Mouse (Mus musculus) liver, embryonic 12.5 days (tissue): Measurements from ENCODE around the gene Tmem242. TPM values are rescaled to one million over a fixed set of nuclear protein-coding genes. Genes with fewer than 3 reads are reported as not detected.

Experiments
- ATAC-seq: fragments of 200-750 bp; cut with Nextera tagmentation; 2 replicates; pipeline ENCODE4 v1.8.0; 2017; ENCODE audit warnings: moderate number of reproducible peaks, mild to moderate bottlenecking, moderate library complexity
- H3K27ac ChIP-seq: fragments of 300-500 bp; sonication (generic); 2 replicates; pipeline ENCODE4 v1.5.1; 2016; ENCODE audit warnings: mild to moderate bottlenecking
- H3K27me3 ChIP-seq: fragments of 300-500 bp; sonication (generic); replicated peaks from 2 replicates; pipeline ENCODE4 v1.6.1; 2016; ENCODE audit warnings: mild to moderate bottlenecking, moderate library complexity
- H3K36me3 ChIP-seq: fragments of 300-500 bp; sonication (generic); 2 replicates; pipeline ENCODE4 v1.6.1; 2016; ENCODE audit warnings: mild to moderate bottlenecking, moderate library complexity
- H3K4me1 ChIP-seq: fragments of 300-500 bp; sonication (generic); 2 replicates; pipeline ENCODE4 v1.6.1; 2016
- H3K4me2 ChIP-seq: fragments of 300-500 bp; sonication (generic); 2 replicates; pipeline ENCODE4 v1.6.1; 2016; ENCODE audit warnings: mild to moderate bottlenecking, moderate library complexity
- H3K4me3 ChIP-seq: fragments of 300-500 bp; sonication (generic); 2 replicates; pipeline ENCODE4 v1.5.1; 2016; ENCODE audit warnings: mild to moderate bottlenecking, moderate library complexity
- H3K9ac ChIP-seq: fragments of 300-500 bp; sonication (generic); 2 replicates; pipeline ENCODE4 v1.6.1; 2016; ENCODE audit warnings: mild to moderate bottlenecking, moderate library complexity
- H3K9me3 ChIP-seq: fragments of 300-500 bp; sonication (generic); replicated peaks from 2 replicates; pipeline ENCODE4 v1.6.1; 2016; ENCODE audit warnings: mild to moderate bottlenecking, moderate library complexity
- WGBS: fragments of 180-500 bp; shearing (Covaris S2); methylation state at CpG from one replicate; pipeline ENCODE4 v1.1.7; 2016; ENCODE audit not compliant: insufficient replicate concordance; 5-methylcytosine and 5-hydroxymethylcytosine counted together
- polyA plus RNA-seq: library from polyadenylated mRNA; unstranded; fragments of >200 nt; fragmentation: Nextera tagmentation; extraction: Ambion mirVana; gene quantifications from 2 replicates; pipeline ENCODE4 v1.2.1, GENCODE M21; 2016

Gene Tmem242
- polyA plus RNA-seq, 1 experiment from 2014 or later = 52.6 TPM

DNA sequence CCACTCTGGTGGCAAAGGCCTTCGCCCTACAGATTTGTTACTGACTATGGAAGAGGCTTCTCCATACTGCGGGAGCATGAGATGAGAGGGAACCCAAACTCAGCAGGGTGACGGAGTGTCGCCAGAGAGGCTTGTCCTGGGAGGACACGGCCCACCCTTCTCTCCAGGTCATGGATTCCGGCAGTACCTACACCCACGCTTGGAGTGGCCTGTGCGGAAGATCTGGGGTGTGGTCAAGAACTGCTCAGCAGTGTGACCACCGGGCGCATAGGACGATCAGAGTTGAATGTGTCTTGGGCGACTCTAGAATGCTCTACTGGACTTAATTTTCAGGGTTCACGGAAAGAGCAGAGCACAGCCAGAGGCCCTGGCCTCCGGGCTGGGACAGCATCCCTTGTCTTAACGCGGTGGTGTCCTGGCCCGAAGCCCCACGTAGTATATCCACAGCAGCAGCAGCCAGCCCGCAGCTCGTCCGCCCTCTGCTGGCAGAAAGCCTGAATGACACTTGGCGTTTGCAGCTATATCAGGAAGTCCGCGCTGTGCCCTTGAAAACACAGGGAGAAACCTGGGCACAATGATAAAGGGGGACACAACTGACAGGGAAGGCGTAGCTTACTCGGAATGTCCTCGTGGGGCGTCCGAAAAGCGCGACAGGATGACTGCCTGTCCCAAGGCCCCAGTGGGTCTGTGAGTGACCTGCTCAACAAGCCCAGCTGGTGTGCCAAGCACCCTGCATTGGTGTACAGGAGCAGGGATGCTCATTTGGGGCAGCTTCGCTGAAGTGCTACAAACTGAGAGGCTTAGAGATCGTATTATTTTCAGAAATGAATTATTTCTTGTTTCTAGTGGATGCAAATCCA, 42.7 kb downstream of the Tmem242 start:
- Histone ChIP-seq H3K4me2 (peak overlapping the region; percentile 40), H3K27ac (no peak overlapping the region), H3K9ac (no peak overlapping the region)

DNA sequence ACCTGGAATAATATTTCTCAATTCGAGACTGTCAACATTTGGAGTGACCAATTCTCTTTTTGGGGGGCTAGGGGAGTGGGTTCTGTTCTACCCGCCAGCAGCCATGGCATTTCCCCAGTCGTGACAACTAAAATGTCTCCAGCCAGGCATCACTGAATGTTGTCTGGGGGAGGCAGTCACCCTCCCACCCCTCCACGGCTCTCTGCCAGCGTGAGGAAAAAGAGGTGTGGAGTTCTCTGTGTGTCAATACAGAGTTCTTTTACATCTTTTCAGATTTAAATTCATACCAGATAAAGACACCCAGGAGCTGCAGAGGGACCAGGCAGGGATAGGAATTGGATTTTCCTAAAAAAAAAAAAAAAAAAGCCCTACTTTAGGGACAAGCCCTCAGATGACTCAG, 43.8 kb downstream of the Tmem242 start:
- 61% methylated on average over 5 of the region's 5 CpGs for WGBS
- no peak for ATAC-seq
- Histone ChIP-seq H3K27ac (no peak overlapping the region), H3K4me3 (no peak overlapping the region), H3K9me3 (no peaks in the 10 kb centered on the region), H3K4me2 (no peak overlapping the region), H3K36me3 (no peaks in the 10 kb centered on the region), H3K27me3 (peaks cover 14% of the 10 kb centered on the region), H3K9ac (no peak overlapping the region), H3K4me1 (peaks cover 7% of the 10 kb centered on the region)

More for the DNA sequence above, 42.7 kb downstream of the Tmem242 start:
- no peaks in the 10 kb centered on the region for H3K9me3 ChIP-seq
- peaks cover 14% of the 10 kb centered on the region for H3K27me3 ChIP-seq
- no peaks in the 10 kb centered on the region for H3K36me3 ChIP-seq
- ATAC-seq = peak; percentile 56
- peaks cover 15% of the 10 kb centered on the region for H3K4me1 ChIP-seq
- 26% methylated on average over 33 of the region's 33 CpGs for WGBS
- no peak overlapping the region for H3K4me3 ChIP-seq

DNA sequence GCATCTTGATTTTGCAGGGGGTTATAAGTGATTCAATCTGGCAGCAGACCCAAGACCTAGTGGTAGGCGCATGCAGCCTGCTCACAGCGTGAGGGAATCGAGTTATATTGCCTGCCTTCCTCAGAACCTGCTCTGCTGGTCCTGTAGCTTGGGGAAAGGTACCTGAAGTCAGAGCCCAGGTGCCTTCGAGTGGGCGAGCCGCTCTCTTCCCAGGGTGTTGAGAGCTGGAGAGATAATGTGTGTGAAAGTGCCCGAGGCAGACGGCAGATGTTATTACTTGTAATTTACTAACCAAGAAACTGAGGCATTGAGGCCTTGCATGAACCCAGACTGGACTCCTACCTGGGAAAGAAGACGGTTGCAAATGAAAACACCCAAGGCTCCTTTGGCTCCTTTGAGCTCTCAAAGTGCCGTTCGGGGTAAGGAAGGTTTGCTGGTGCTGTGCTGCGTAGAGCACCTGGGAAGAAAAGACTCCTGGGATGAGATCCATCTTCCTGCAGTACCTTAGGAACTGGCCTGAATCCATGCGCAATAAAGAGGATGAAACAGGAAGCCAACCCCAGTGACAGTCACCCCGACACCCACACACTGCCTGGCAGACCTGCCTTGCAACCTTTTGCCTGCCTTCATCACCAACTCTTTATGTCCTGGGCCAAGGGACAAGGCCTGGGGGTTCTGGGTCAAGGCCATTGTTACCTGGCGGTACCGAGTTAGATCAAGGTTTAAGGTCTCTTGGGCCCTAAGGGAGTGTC, 44.4 kb downstream of the Tmem242 start:
- Histone ChIP-seq H3K4me1 (peaks cover 7% of the 10 kb centered on the region), H3K9ac (no peak overlapping the region), H3K36me3 (no peaks in the 10 kb centered on the region), H3K27me3 (peaks cover 16% of the 10 kb centered on the region), H3K4me3 (no peak overlapping the region), H3K9me3 (no peaks in the 10 kb centered on the region), H3K27ac (no peak overlapping the region), H3K4me2 (no peak overlapping the region)
- WGBS = 77% methylated on average over 16 of the region's 16 CpGs
- no peak for ATAC-seq

DNA sequence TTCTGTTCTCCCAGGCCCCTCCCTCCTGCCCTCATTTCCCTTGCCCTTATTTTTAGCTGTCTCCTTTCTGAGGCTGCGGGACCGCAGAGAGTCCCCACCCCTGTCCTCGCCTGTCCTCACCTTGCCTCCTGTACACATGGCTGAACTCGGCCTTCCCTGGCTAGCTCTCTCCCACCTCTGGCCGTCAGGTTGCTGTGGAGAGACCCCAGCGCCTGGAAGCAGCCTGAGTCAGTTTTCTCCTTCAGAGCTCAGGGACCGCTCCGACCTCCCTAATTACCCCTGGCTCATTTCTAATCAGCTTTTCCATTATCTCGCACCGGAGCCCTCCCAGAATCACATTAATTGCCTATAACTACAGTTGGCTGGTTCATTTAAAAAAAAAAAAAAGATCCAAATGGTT, 49.4 kb downstream of the Tmem242 start:
- no peaks in the 10 kb centered on the region for H3K36me3 ChIP-seq
- H3K27me3 ChIP-seq = peaks cover 18% of the 10 kb centered on the region; the same call in 1 of the 2 replicates
- 65% methylated on average over 10 of the region's 10 CpGs for WGBS
- no peak for ATAC-seq
- H3K4me3 ChIP-seq = no peak overlapping the region
- H3K4me1 ChIP-seq = no peaks in the 10 kb centered on the region
- H3K9me3 ChIP-seq = no peaks in the 10 kb centered on the region
- H3K27ac ChIP-seq = no peak overlapping the region
- H3K9ac ChIP-seq = no peak overlapping the region
- H3K4me2 ChIP-seq = no peak overlapping the region

DNA sequence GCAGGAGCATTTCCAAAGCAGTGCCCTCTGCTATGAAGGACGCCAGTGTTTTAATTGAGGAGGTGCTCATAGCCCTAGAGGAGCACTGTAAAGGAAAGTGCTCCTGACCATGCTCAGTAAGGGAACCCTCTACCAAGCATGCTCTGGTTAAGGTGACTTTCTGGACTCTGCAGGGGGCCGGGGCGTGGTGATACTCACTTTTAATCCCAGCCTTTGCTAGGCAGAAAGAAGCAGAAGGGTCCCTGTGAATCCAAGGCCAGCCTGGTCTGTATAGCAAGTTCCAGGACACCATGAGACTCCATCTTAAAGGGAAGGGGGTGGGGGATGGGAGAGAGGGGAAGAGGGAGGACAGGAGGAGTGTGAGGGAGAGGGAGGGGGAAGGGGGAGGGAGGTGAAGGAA, 51.7 kb downstream of the Tmem242 start:
- no peak overlapping the region for H3K9ac ChIP-seq
- H3K4me2 ChIP-seq = no peak overlapping the region
- no peaks in the 10 kb centered on the region for H3K4me1 ChIP-seq
- H3K27me3 ChIP-seq = peaks cover 17% of the 10 kb centered on the region; the same call in 1 of the 2 replicates
- no peaks in the 10 kb centered on the region for H3K9me3 ChIP-seq
- no peaks in the 10 kb centered on the region for H3K36me3 ChIP-seq
- no peak overlapping the region for H3K4me3 ChIP-seq
- no peak overlapping the region for H3K27ac ChIP-seq
- 66% methylated on average over 3 of the region's 3 CpGs for WGBS
- ATAC-seq = no peak

DNA sequence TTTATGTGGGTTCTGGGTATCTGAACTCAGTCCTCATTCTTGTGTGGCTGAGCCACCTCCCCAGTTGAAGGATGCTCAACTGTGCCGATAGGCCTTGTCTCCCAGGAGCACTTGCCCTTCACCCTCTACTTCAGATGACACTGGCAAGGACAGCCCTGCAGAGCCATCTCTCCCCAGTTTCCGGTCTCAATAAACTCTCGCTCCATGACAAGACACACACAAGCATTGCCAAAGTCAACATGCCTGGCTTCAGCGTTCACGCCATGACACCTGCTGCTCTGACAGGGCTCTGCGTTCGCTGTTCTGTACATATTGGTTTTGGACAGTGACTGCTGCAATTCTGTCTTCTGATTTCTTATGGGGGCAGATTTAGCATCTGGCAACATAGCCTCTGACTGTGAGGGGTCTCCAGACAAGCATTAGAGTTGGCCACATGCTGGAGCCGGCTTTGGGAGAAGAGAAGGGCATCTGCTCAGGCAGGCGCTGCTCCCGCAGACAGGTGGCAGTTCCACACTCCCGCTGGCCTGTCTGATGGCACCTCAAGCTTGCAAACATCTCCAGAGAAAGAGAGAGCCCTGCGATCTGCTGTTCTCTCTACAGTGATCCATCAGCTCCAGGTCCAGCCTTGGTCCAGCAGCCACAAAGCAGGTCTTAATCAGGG, 53.0 kb downstream of the Tmem242 start:
- ATAC-seq = no peak
- 76% methylated on average over 12 of the region's 12 CpGs for WGBS
- no peaks in the 10 kb centered on the region for H3K4me1 ChIP-seq

DNA sequence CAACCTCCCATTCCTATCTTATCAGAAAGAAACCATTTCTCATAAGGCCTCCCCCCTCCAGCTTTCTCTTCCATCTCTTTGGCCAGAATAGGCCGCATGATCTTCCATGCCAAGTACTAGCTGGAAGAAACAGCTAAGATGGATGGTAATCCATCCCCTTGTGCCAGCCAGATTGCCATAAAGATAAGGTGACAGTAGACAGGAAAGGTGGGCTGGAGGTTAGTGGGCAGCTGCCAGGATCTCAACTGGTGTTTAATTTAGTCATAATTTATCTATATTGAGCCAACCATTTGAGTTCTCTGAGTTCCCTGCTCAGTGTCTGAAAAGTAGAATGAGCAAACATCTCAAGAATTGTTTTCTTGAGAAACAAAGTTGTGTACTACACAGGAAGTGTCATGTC, 54.4 kb downstream of the Tmem242 start:
- Histone ChIP-seq H3K27ac (no peak overlapping the region), H3K4me3 (no peak overlapping the region), H3K9ac (no peak overlapping the region), H3K9me3 (no peaks in the 10 kb centered on the region), H3K4me2 (no peak overlapping the region), H3K4me1 (no peaks in the 10 kb centered on the region), H3K27me3 (peaks cover 26% of the 10 kb centered on the region; the same call in 1 of the 2 replicates), H3K36me3 (no peaks in the 10 kb centered on the region)
- WGBS = 57% methylated on average over 1 of the region's 1 CpGs
- no peak for ATAC-seq

More for the DNA sequence above, 53.0 kb downstream of the Tmem242 start:
- Histone ChIP-seq H3K4me2 (no peak overlapping the region), H3K4me3 (no peak overlapping the region), H3K9ac (no peak overlapping the region), H3K36me3 (no peaks in the 10 kb centered on the region), H3K9me3 (no peaks in the 10 kb centered on the region), H3K27me3 (peaks cover 27% of the 10 kb centered on the region; the same call in 1 of the 2 replicates), H3K27ac (no peak overlapping the region)

DNA sequence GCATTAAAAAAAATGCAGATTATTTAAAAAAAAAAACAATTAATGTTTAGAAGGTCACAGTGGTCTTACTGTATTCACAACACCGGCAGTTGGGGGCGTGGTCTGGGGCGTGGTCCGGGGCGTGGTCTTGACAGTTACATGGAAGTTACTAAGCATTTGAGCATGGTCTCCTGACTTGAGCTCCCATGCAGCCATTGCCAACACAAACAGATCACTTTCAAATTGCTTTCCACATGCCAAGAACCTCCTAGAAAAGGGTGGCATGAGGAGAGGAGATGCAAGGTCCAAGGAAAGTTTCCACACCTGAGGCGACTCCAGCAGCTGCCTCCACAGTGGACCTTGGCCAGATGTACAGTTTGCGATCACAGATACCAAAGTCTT, 62.1 kb downstream of the Tmem242 start:
- Histone ChIP-seq H3K4me2 (peak overlapping the region; percentile 30), H3K9ac (no peak overlapping the region), H3K4me3 (no peak overlapping the region), H3K27me3 (peaks cover 14% of the 10 kb centered on the region; the same call in 1 of the 2 replicates), H3K9me3 (no peaks in the 10 kb centered on the region), H3K4me1 (peaks cover 10% of the 10 kb centered on the region), H3K27ac (no peak overlapping the region), H3K36me3 (no peaks in the 10 kb centered on the region)
- no peak for ATAC-seq
- 24% methylated on average over 7 of the region's 7 CpGs for WGBS

DNA sequence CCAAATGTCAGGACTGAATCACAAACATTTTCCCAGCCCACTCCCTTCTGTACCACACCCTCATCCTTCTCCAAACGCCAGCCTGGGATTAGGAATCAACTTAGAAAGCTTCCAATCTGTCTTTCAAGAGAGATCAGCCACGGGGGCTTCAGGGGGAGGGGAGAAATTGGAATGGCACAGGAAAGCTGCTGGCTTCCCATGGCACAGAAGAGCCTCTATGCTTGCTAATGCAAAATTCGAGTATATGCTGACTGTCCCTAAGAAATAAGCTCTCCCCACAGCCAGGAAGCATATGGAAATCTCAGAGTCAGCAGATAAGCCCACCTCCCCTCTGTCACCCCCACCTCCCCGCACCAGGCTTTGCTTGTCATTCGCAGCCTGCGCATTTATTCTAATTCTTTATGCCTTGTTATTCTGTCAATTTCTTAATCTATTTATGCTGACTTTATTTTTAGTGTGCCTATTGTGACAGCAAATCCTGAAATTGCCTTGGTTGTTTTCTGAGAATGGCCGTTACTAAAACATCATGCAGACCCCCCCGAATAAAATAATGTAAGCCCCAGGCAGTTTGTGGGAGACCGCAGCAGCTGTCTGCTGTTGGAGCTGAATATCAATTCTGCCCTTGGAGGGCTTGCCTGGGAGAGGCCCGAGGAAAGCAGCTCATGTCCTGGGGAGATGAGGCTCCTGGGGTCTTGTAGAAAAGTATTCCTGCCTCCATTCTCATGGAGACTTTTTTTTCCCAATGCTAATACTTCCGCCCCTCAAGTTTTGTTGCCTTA, 62.7 kb downstream of the Tmem242 start:
- Histone ChIP-seq H3K36me3 (no peaks in the 10 kb centered on the region), H3K4me2 (peak overlapping the region; percentile 30), H3K4me3 (no peak overlapping the region), H3K27ac (no peak overlapping the region), H3K27me3 (peaks cover 10% of the 10 kb centered on the region; the same call in 1 of the 2 replicates), H3K9me3 (no peaks in the 10 kb centered on the region), H3K4me1 (peaks cover 10% of the 10 kb centered on the region), H3K9ac (no peak overlapping the region)
- 30% methylated on average over 11 of the region's 11 CpGs for WGBS
- ATAC-seq = no peak

DNA sequence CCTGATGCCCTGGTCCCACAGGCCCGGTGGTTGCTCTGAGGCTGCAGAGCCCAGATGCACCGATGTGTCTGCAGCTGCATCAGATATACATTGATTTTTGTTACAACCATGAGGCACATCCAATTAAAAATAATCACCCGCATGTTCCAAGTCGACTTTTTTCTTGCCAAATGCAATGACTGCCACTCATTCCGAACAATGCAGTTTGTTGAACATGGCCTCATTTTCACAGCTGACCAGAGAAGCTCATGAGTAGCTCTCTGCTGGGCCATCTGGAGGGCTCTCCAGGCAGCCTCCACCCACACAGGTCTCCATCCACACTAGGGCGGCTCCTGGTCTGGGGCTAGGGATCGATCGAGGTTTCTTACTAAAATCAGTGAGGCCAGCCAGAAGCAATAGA, 67.1 kb downstream of the Tmem242 start:
- H3K27ac ChIP-seq = no peak overlapping the region
- peaks cover 7% of the 10 kb centered on the region for H3K4me1 ChIP-seq
- no peaks in the 10 kb centered on the region for H3K9me3 ChIP-seq
- no peak overlapping the region for H3K4me3 ChIP-seq
- H3K9ac ChIP-seq = no peak overlapping the region
- no peak for ATAC-seq
- H3K4me2 ChIP-seq = no peak overlapping the region
- peaks cover 8% of the 10 kb centered on the region; the same call in 1 of the 2 replicates for H3K27me3 ChIP-seq
- WGBS = 71% methylated on average over 8 of the region's 8 CpGs
- H3K36me3 ChIP-seq = no peaks in the 10 kb centered on the region

DNA sequence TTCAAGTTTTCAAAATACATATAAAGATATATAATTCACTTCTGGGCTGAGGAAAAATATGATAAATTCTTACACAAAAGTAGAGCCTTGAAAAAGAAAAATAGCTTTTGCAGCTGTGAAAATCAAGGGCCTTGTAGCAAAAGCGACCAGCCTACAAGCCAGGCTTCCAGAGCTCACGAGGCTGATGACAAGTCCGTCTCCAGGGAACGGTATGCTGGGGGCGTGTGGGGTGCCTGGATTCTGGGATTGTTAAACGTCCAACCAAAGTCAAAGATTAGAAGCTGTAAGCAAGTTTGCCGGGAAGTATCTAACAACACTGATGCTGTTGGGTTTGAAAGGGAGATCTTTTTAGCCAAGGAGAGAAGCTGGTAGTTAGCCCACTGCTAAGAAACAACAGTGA, 68.5 kb downstream of the Tmem242 start:
- Histone ChIP-seq H3K4me3 (no peak overlapping the region), H3K27ac (no peak overlapping the region), H3K27me3 (no peaks in the 10 kb centered on the region), H3K4me1 (no peaks in the 10 kb centered on the region), H3K4me2 (no peak overlapping the region), H3K36me3 (no peaks in the 10 kb centered on the region), H3K9me3 (no peaks in the 10 kb centered on the region), H3K9ac (no peak overlapping the region)
- no peak for ATAC-seq
- 63% methylated on average over 7 of the region's 7 CpGs for WGBS
